Mouse (Mus musculus): ENCODE data around the gene Lhcgr.

- TF ChIP-seq POLR2A (IDR thresholded peaks at IDR 0.05; ENCODE audit: insufficient read depth, low read depth, low read length): no peak
- no peak for TF ChIP-seq CTCF (IDR thresholded peaks at IDR 0.05; ENCODE audit: insufficient read depth, low read depth, low read length)
Observed at GRCm38 (mm10) chr17:88688226-88688625, 103.6 kb downstream of the Lhcgr start.
